Mouse (Mus musculus): ENCODE measurements around the gene Men1.

Men1 gene

DNA sequence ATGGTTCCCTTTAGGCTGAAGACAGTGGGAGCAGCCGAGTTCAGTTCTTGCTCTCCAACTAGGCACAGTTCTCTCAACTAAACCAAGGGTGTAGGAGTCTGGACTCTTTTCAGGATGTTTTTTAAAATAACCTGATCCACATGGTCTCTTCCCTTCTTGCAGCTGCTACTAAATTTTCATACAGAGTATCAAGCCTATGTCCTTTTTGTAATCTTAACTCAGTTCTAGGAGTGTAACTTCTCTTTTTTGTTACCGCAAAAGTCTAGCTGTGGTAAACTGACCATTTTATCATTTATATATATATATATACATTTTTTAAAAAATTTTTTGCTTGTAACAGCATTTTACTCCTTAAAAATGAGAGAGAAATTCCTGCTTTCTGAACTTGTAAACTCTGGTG is 35.4 kb downstream of the Men1 start:
- no peak for DNase-seq (ENCODE audit: low spot score in 2 of 2)

DNA sequence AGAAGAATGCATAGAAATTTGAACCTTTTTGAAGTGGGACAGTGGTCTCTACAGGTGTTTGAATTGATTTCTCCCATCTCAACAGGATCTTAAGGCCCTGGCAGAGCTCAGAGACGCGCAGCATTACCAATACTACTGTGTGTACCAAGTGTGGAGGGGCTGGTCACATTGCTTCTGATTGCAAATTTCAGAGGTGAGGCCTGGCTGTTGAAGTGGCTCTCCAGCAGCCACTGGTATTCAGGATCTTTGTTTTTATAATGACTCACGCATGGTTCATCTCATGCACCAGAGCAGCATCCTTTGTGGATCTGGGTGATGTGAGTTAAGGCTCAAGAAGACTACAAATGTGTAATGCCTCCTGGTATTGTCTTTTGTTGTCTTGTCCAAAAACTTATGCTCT is 37.7 kb downstream of the Men1 start:
- no peak for DNase-seq (ENCODE audit: low spot score in 2 of 2)

- peak; percentile 72 to 73 for DNase-seq (ENCODE audit: low spot score in 2 of 2)
Measured at GRCm38 (mm10) chr19:6373539-6374400, 39.0 kb downstream of the Men1 start.

- DNase-seq (ENCODE audit: low spot score in 2 of 2), result no peak
Measured at GRCm38 (mm10) chr19:6374571-6374970, 39.8 kb downstream of the Men1 start.

DNA sequence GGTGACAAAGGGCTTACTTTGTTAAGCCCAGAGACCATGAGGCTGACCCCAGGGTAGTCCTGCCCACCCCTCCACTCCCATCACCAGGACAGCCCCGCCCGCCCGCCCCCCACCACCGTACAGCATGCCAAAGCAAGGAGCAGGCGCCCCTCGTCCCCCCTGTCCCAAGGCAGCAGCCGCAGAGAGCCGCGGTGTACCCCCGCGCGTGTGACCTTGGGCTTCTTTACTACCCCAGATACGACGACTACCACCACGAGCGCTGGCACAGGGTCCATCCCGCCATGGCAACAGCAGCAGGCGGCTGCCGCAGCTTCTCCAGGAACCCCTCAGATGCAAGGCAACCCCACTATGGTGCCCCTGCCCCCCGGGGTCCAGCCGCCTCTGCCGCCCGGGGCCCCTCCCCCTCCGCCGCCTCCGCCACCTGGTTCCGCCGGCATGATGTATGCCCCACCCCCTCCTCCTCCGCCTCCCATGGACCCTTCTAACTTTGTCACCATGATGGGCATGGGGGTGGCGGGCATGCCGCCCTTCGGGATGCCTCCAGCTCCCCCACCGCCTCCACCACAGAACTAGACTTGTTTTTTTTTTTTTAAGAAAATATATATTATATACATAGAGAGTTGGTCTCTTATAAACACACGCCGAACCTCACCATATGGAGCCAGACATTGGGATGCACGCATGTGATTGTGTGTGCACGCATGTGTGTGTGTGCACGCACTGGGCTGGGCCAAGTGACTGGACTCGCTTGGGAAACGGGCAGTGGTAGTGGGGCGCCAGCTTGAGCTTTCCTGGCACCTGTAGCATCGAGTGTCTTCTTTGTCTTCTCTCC is 40.9 kb downstream of the Men1 start:
- DNase-seq (ENCODE audit: low spot score in 2 of 2), result no peak

- DNase-seq (ENCODE audit: low spot score in 2 of 2), result peak in 1 of 2 experiments; percentile 44
Measured at GRCm38 (mm10) chr19:6376255-6376564, 41.4 kb downstream of the Men1 start.

- DNase-seq (ENCODE audit: low spot score in 2 of 2), result no peak
Measured at GRCm38 (mm10) chr19:6376643-6377042, 41.9 kb downstream of the Men1 start.

DNA sequence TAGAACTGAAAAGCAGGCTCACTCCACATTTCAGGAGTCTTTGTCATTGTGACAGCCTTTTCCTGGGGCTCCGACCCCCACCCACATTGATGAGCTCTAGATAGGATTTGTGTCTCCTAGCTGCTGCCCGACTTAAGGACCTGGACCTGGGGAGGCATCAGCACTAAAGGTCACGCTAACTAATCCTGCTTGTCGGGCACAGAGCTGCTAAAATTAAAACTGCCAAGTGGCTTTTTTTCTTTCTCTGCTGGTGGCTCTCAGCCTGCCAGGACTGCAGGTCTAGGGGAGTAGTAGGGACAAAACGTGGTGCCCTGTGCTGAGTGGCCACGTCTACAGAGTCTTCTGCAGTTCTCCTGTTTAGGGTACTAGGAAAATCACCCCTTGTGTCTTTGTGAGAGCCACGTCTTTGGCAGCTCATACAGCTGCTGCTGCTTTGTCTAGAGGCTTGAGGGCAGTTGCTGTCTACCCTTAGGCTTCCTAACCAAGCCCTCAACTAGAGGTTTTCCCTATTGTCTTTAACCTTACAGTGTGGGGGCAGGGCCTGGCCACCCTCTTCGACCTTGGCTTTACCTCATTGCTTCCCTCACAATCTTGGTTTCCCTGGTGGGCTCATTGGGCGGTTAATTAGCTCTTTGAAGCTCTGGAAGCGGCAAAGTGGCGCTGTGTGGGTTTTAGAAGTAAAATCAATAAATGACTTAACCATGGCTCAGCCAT is 42.7 kb downstream of the Men1 start:
- DNase-seq (ENCODE audit: low spot score in 2 of 2), result no peak

GRCm38 (mm10) chr19:6380411-6381166 is 45.8 kb downstream of the Men1 start:
- DNase-seq (ENCODE audit: low spot score in 2 of 2), result no peak

DNA sequence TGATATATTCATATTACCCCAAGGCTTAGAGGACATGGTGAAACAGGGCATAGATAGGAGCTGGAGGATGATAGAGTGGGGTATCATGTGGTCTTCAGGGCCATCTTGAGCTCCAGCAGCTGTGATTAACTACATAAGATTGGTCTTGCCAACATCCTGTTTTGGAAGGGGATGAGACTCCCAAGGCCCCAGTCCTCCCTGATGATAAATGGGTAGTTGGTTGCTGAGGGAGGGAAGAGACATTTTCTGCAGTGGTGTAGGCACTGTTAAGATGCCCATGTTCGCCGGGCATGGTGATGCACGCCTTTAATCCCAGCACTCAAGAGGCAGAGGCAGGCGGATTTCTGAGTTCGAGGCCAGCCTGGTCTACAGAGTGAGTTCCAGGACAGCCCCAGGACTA is 46.5 kb downstream of the Men1 start:
- no peak for DNase-seq (ENCODE audit: low spot score in 2 of 2)

- no peak for DNase-seq (ENCODE audit: low spot score in 2 of 2)
Measured at GRCm38 (mm10) chr19:6382323-6382924, 47.6 kb downstream of the Men1 start.

- DNase-seq (ENCODE audit: low spot score in 2 of 2), result no peak
Measured at GRCm38 (mm10) chr19:6383470-6383869, 48.7 kb downstream of the Men1 start.

- DNase-seq (ENCODE audit: low spot score in 2 of 2), result peak in 1 of 2 experiments; percentile 52
Measured at GRCm38 (mm10) chr19:6384128-6384527, 49.3 kb downstream of the Men1 start, which contains the start of gene Pygm. Pygm (plus strand) TSS chr19:6384399.

DNA sequence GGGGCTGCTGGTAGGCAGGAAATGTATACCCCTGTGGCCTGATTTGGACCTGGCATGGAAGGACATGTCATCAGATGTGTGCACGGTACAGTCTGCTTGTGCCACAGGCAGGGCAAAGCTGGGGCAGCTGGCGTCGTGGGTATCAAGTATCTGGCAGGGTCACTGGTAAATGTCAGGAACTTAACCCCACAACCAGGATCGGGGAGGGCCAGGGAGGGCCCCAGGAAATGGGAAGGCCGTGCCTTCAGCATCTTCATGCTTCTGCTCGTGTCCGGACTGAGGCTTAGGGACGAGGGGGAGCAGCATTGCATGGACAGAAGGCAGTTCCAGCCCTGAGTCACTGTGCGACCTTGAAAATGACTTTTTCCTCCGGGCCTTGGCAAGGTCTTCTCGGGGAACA is 50.2 kb downstream of the Men1 start:
- no peak for DNase-seq (ENCODE audit: low spot score in 2 of 2)

DNA sequence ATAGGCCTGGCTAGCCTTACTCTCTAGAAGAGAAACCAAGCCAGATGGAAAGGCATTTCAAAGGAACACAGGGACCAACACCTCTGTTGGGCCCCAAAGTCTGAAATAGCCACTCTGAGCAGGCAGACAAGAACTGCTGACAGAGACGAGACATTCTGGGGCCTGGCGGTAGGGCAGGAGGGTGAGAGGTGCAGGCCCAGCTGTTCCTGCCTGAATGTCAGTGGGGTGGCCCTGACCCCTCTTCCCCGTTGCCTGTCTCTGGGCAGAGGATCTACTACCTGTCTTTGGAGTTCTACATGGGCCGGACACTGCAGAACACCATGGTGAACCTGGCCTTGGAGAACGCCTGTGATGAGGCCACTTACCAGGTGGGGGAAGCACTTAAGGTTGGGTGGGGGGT is 50.6 kb downstream of the Men1 start:
- DNase-seq (ENCODE audit: low spot score in 2 of 2), result no peak

DNA sequence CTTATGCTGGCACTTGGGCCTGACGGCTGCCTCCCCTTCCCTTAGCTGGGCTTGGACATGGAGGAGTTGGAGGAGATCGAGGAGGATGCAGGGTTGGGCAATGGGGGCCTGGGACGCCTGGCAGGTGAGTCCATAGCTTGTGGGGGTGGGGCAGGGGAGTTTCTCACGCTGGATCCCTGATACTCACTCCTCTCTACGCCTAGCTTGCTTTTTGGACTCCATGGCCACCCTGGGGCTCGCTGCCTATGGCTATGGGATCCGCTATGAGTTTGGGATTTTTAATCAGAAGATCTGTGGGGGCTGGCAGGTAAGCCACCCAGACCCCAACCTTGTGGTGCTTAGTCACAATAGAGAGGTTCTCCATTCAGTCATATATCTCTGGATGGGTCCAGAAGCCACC is 51.0 kb downstream of the Men1 start:
- no peak for DNase-seq (ENCODE audit: low spot score in 2 of 2)

- no peak for DNase-seq (ENCODE audit: low spot score in 2 of 2)
Measured at GRCm38 (mm10) chr19:6386234-6386633, 51.5 kb downstream of the Men1 start.

DNA sequence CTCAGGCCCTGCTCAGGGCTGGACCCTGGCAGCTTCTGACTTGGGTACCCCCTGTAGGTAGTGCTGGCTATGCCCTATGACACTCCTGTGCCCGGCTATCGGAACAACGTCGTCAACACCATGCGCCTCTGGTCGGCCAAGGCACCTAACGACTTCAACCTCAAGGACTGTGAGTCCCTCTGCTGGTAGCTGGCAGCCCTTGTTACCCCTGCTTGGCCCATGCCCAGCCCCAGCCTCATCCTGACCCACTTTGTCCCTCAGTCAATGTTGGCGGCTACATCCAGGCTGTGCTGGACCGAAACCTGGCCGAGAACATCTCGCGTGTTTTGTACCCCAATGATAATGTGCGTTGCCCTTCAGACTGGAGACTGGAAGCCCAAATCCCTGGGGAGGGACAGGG is 53.2 kb downstream of the Men1 start:
- no peak for DNase-seq (ENCODE audit: low spot score in 2 of 2)

GRCm38 (mm10) chr19:6389803-6390202 is 55.0 kb downstream of the Men1 start:
- no peak for DNase-seq (ENCODE audit: low spot score in 2 of 2)

- no peak for DNase-seq (ENCODE audit: low spot score in 2 of 2)
Measured at GRCm38 (mm10) chr19:6390251-6390650, 55.5 kb downstream of the Men1 start.

Measured in frontal cortex, postnatal 25 days (tissue).